Comparison of ENCODE assay signal across 17 mouse cellular contexts in genomic region chr12:87027391-87027790, GRCm38 (mm10). TPM values are rescaled to one million over a fixed set of nuclear protein-coding genes. Genes with fewer than 3 reads are reported as not detected.
DNase-seq lines count a peak whose midpoint lies in the region; ATAC-seq lines count a peak whose summit lies in the region.
"Had no signal": no experiment of that assay in that cellular context is flagged by ENCODE, and none has a peak within 500 bp of the region (broad histone marks: within the 10 kb centered on the region; RNA-seq: fewer than 3 reads in every experiment).

No protein-coding gene starts in this region.

- H3K4me1 ChIP-seq in hindbrain, embryonic 13.5 days (replicated peaks): peaks cover 24% of the 10 kb centered on the region
- H3K4me1 ChIP-seq in hindbrain, embryonic 10.5 days (replicated peaks): peaks cover 16% of the 10 kb centered on the region
- H3K4me1 ChIP-seq in neural tube, embryonic 14.5 days (ENCODE audit: control insufficient read depth, insufficient read depth, low read length): 0 out of 2 replicates have a peak, but pooled peaks cover 3% of the 10 kb centered on the region

- DNase-seq in hindbrain, embryonic 10.5 days (ENCODE audit: low spot score): no peak
- DNase-seq in cerebellum, postnatal 10 days: peak; percentile 48 to 49
- peak; percentile 5 for DNase-seq in induced T-regulatory cell, adult 2 months (ENCODE audit: low read depth)
- DNase-seq in kidney, postnatal 25 days: no peak
- DNase-seq in retina, embryonic 14.5 days (ENCODE audit: low spot score): no peak
- DNase-seq: adrenal gland, adult 8-10 months; gastrocnemius, postnatal 36 days; liver, embryonic 13.5 days; lung, postnatal 4 days had no signal

- peaks cover 13% of the 10 kb centered on the region for H3K27me3 ChIP-seq in hindbrain, embryonic 13.5 days
- peaks cover 41% of the 10 kb centered on the region for H3K27me3 ChIP-seq in hindbrain, embryonic 10.5 days (ENCODE audit: insufficient read depth, poor library complexity, severe bottlenecking)
- no peaks in the 10 kb centered on the region for H3K27me3 ChIP-seq in neural tube, embryonic 14.5 days (ENCODE audit: control insufficient read depth, insufficient read depth, low read length)

- H3K4me2 ChIP-seq in hindbrain, embryonic 13.5 days: peak overlapping the region; percentile 68
- H3K4me2 ChIP-seq in neural tube, embryonic 14.5 days (ENCODE audit: low read depth, low read length): peak overlapping the region; percentile 76
- H3K4me2 ChIP-seq: heart, embryonic 15.5 days; liver, embryonic 13.5 days had no signal

- H3K9me3 ChIP-seq in hindbrain, embryonic 13.5 days: no peaks in the 10 kb centered on the region
- no peaks in the 10 kb centered on the region for H3K9me3 ChIP-seq in hindbrain, embryonic 10.5 days
- H3K9me3 ChIP-seq in neural tube, embryonic 14.5 days (ENCODE audit: control insufficient read depth, low read length): no peaks in the 10 kb centered on the region
- H3K9me3 ChIP-seq: embryonic facial prominence, embryonic 10.5 days; heart, embryonic 15.5 days; liver, embryonic 13.5 days had no signal

- H3K9ac ChIP-seq in hindbrain, embryonic 13.5 days: peak overlapping the region; percentile 40; the same call in 1 of the 2 replicates
- H3K9ac ChIP-seq in neural tube, embryonic 14.5 days (replicated peaks; ENCODE audit: low read depth, low read length): peak overlapping the region; percentile 69; the same call in 1 of the 2 replicates
- H3K9ac ChIP-seq: heart, embryonic 15.5 days; liver, embryonic 13.5 days had no signal

- peak overlapping the region; percentile 55 for H3K4me3 ChIP-seq in hindbrain, embryonic 13.5 days
- H3K4me3 ChIP-seq in hindbrain, embryonic 10.5 days: no peak overlapping the region
- H3K4me3 ChIP-seq in neural tube, embryonic 14.5 days (ENCODE audit: low read depth, low read length): peak overlapping the region; percentile 49
- H3K4me3 ChIP-seq: heart, embryonic 15.5 days; liver, embryonic 13.5 days had no signal

- ATAC-seq in hindbrain, embryonic 13.5 days (ENCODE audit: low FRiP score): no peak
- no peak for ATAC-seq in neural tube, embryonic 14.5 days (ENCODE audit: low read depth)
- no peak for ATAC-seq in frontal cortex, adult (ENCODE audit: low TSS enrichment)
- ATAC-seq: intestine, postnatal 0 days had no signal

- 53% methylated on average over 5 of the region's 5 CpGs for WGBS in hindbrain, embryonic 13.5 days
- WGBS in hindbrain, embryonic 10.5 days: 53% methylated on average over 5 of the region's 5 CpGs
- 63% methylated on average over 5 of the region's 5 CpGs for WGBS in neural tube, embryonic 14.5 days

- H3K36me3 ChIP-seq in hindbrain, embryonic 13.5 days: no peaks in the 10 kb centered on the region
- H3K36me3 ChIP-seq in hindbrain, embryonic 10.5 days: no peaks in the 10 kb centered on the region
- no peaks in the 10 kb centered on the region for H3K36me3 ChIP-seq in neural tube, embryonic 14.5 days (ENCODE audit: control insufficient read depth, insufficient read depth, low read length)
- H3K36me3 ChIP-seq: embryonic facial prominence, embryonic 10.5 days; heart, embryonic 15.5 days; liver, embryonic 13.5 days had no signal

- no peak overlapping the region for H3K27ac ChIP-seq in hindbrain, embryonic 13.5 days
- H3K27ac ChIP-seq in hindbrain, embryonic 10.5 days: no peak overlapping the region
- no peak overlapping the region for H3K27ac ChIP-seq in neural tube, embryonic 14.5 days (ENCODE audit: low read depth, low read length)
- H3K27ac ChIP-seq: embryonic facial prominence, embryonic 10.5 days; heart, embryonic 15.5 days; liver, embryonic 13.5 days had no signal

RNA-seq across cellular contexts. Expression of gene Tmem63c, which starts 6.3 kb away (rescaled TPM):
- polyA plus RNA-seq in hindbrain, embryonic 13.5 days (2015; fragmentation: Nextera tagmentation; extraction: Ambion mirVana): 6.8 and 7.3 TPM in 2 replicates
- 0.10 and 0.35 TPM in 2 replicates for polyA plus RNA-seq in hindbrain, embryonic 10.5 days (2016; fragmentation: Nextera tagmentation; extraction: Ambion mirVana)
- polyA plus RNA-seq in neural tube, embryonic 14.5 days (2014; fragmentation: Nextera tagmentation; extraction: Ambion mirVana): 10.7 and 15.8 TPM in 2 replicates
- polyA plus RNA-seq: liver, embryonic 13.5 days had no signal

RNA-seq across cellular contexts. Expression of gene Zdhhc22, which starts 37.2 kb away (rescaled TPM):
- polyA plus RNA-seq in hindbrain, embryonic 13.5 days (2015; fragmentation: Nextera tagmentation; extraction: Ambion mirVana): 12.1 and 13.4 TPM in 2 replicates
- 0.14 and 0.75 TPM in 2 replicates for polyA plus RNA-seq in hindbrain, embryonic 10.5 days (2016; fragmentation: Nextera tagmentation; extraction: Ambion mirVana)
- polyA plus RNA-seq in neural tube, embryonic 14.5 days (2014; fragmentation: Nextera tagmentation; extraction: Ambion mirVana): 10.3 and 20.5 TPM in 2 replicates
- polyA plus RNA-seq: heart, embryonic 15.5 days; large intestine, adult 2 months; liver, embryonic 13.5 days; spleen, adult 2 months had no signal

Comparison
In these comparisons a context has a peak if more than half of its experiments do, and no peak if none do; other contexts are left out.
1. DNase-seq: peak in cerebellum, postnatal 10 days (2 of 2) and induced T-regulatory cell, adult 2 months (single experiment); none in hindbrain, embryonic 10.5 days (single experiment), kidney, postnatal 25 days (0 of 2) and retina, embryonic 14.5 days (single experiment).